Mouse (Mus musculus): Measurements from ENCODE around the gene Ubl4b. TPM values are rescaled to one million over a fixed set of nuclear protein-coding genes. Genes with fewer than 3 reads are reported as not detected.

Ubl4b gene
- not detected in 2 replicates for polyA plus RNA-seq (2016; fragmentation: Nextera tagmentation; extraction: Ambion mirVana)

DNA sequence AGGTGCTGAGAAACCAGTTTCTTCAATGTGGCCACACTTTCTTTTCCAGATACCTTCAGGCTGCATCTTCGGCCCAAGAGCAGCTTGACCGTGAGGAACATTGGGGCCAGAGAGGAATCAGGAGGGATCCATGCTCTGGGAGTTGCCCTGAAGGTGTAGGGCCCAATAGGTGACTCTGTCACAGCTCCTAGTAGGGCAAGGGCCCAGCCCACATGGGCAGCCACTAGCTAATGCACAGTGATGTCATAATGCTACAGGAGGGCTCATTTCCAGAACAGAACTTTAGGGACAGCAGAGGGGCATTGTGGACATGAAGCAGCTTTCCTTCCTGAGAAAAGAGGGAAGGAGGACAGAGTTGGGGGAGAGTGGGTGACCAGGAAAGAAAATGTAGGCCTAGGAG lies at the start of gene Ubl4b:
Gene Ubl4b (minus strand): TSS at position 232 of the 400 bp plus-strand sequence.
- H3K4me1 ChIP-seq (replicated peaks) = peaks cover 12% of the 10 kb centered on the region
- no peak within 1 kb of the TSS for H3K27ac ChIP-seq
- no peak within 1 kb of the TSS for H3K4me3 ChIP-seq
- WGBS = 89% methylated on average over 2 of the region's 2 CpGs
- H3K27me3 ChIP-seq (ENCODE audit: insufficient read depth, poor library complexity, severe bottlenecking) = peaks cover 14% of the 10 kb centered on the region
- no peaks in the 10 kb centered on the region for H3K36me3 ChIP-seq
- DNase-seq (ENCODE audit: low spot score) = no peak
- no peaks in the 10 kb centered on the region for H3K9me3 ChIP-seq

DNA sequence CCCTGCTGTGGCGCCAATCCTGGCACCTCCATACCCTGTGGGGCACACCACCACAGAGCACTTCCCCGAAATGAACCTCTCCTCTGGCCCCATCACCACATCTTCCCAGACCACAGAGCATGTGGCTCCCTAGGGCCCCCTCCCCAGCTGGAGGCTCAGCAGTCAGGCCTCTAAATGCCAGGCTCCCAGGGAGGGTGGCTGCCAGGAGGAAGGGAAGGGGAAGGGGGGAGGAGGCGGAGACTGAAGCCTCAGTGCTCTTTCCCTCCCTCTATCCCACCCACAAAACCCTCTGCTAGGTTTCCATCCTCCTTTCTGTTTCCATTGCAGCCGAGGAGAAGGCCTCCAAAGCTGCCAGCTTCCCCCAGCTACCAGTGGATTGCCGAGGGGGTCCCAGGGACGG lies 45.3 kb upstream of the Ubl4b start:
- H3K4me1 ChIP-seq (replicated peaks) = peaks cover 26% of the 10 kb centered on the region
- no peaks in the 10 kb centered on the region for H3K36me3 ChIP-seq
- no peak overlapping the region for H3K4me3 ChIP-seq
- no peak overlapping the region for H3K27ac ChIP-seq
- WGBS = 48% methylated on average over 6 of the region's 6 CpGs
- H3K27me3 ChIP-seq (ENCODE audit: insufficient read depth, poor library complexity, severe bottlenecking) = peaks cover 92% of the 10 kb centered on the region
- no peaks in the 10 kb centered on the region for H3K9me3 ChIP-seq
- DNase-seq (ENCODE audit: low spot score) = no peak

DNA sequence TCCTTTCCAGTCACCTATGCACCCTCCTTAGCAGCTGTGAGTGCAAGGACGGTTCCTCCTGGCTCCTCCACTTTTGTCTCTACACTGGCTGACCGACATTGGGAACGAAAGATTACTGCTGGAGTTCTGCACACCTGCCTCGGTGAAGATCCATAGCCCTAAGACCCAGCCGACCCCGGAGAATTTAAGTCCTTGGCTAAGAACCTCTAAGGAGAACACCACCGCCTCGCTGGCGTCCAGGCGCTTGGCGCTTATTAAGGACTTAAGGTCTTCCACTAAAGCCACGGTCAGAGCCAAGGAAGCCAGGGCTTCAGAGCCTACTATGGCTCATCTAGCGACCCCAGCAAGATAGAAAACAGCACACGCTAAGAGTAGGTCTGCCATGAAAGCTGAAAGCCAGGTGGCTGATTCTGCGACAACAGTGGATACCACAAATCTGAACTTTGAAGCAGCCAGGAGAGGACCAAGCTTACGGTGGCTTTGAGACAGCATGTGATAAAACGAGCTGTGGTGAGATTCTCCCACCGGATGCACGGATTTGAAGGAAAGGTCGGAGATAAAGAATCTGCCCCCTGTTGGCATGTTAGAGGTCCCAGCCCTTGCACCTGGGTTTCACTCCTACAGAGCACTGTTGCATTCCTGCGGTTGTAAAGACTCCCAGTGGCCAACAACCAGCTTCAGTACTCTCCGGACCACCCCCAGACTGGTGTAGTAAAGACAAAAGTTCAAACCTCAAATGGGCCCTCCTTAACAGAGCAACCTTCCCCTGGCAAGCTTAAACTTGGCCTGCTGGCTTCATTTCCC lies 42.9 kb upstream of the Ubl4b start:
- Histone ChIP-seq H3K36me3 (no peaks in the 10 kb centered on the region), H3K4me1 (replicated peaks) (peaks cover 35% of the 10 kb centered on the region), H3K27ac (no peak overlapping the region), H3K4me3 (no peak overlapping the region), H3K27me3 (ENCODE audit: insufficient read depth, poor library complexity, severe bottlenecking) (peaks cover 98% of the 10 kb centered on the region), H3K9me3 (no peaks in the 10 kb centered on the region)
- WGBS = 3% methylated on average over 22 of the region's 22 CpGs
- peak; percentile 45 for DNase-seq (ENCODE audit: low spot score)

DNA sequence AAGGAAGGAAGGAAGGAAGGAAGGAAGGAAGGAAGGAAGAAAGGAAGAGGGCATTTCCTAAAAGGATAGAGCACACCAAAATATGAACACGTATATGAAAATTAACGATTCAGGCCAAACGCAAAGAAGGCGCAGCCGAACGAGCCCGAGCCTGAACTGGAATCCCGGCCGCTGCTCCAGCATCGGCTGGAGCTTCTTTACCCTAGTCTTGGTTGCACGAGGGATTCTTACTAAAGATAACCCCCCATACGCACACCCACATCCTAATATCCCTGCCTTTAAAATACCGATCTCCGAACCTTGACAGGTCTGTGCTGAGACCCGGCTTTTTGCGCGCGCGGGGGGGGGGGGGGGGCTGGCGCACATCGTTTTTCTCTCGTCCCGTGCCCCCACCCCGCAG lies 42.3 kb upstream of the Ubl4b start:
- no peak for DNase-seq (ENCODE audit: low spot score)
- Histone ChIP-seq H3K36me3 (no peaks in the 10 kb centered on the region), H3K9me3 (no peaks in the 10 kb centered on the region), H3K4me3 (peak overlapping the region; percentile 56; the same call in 1 of the 2 replicates), H3K4me1 (replicated peaks) (peaks cover 35% of the 10 kb centered on the region), H3K27me3 (ENCODE audit: insufficient read depth, poor library complexity, severe bottlenecking) (peaks cover 100% of the 10 kb centered on the region), H3K27ac (no peak overlapping the region)
- WGBS = under 1% methylated on average over 24 of the region's 24 CpGs

DNA sequence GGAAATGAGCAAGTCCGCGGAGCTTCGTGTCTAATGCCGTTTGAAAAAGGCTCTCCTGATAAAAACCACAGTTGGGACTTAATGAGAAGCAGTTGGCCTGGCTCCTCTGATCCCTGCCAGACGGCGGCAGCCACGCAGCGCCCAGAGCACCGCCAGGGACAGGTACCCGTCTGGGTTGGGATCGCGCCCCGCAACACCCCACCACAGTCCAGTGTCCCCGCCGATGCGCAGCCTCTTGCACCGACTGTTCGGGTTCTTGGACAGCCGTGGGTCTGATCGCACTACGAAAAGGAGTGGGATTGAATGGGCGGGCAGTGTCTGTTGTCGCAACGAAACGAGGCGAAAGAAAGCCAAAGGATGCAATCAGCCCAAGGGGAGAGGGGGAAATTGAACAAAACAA lies 41.7 kb upstream of the Ubl4b start:
- peaks cover 35% of the 10 kb centered on the region for H3K4me1 ChIP-seq (replicated peaks)
- no peak overlapping the region; the same call in 1 of the 2 replicates for H3K27ac ChIP-seq
- H3K27me3 ChIP-seq (ENCODE audit: insufficient read depth, poor library complexity, severe bottlenecking) = peaks cover 100% of the 10 kb centered on the region
- DNase-seq (ENCODE audit: low spot score) = peak; percentile 78
- 1% methylated on average over 26 of the region's 26 CpGs for WGBS
- H3K4me3 ChIP-seq = peak overlapping the region; percentile 56
- H3K9me3 ChIP-seq = no peaks in the 10 kb centered on the region
- H3K36me3 ChIP-seq = no peaks in the 10 kb centered on the region

DNA sequence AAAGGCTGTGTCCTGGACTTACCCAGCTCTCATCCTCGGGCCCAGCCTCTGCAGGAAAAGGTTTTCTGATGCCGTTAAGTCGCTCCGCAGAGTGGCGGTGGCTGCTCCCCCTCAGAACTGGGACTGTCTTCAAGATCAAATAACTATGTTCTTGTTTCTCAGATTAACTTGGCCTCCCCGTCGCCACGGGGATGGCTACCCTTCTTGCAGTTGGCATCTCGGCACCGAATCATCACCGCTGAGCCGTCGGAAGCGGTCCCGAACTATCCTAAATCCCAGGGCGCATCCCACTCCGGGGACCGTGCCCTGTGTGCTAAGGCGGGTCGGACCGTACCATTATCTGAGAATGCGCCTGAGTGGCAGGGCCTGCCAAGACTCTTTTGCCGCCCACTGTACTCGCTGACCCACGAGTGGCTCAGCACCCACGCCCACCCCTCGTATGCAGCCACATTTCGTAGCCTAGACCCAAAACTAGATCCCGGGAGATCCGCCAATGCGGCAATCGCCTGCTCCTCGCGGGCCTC lies 41.1 kb upstream of the Ubl4b start:
- H3K27ac ChIP-seq = no peak overlapping the region

DNA sequence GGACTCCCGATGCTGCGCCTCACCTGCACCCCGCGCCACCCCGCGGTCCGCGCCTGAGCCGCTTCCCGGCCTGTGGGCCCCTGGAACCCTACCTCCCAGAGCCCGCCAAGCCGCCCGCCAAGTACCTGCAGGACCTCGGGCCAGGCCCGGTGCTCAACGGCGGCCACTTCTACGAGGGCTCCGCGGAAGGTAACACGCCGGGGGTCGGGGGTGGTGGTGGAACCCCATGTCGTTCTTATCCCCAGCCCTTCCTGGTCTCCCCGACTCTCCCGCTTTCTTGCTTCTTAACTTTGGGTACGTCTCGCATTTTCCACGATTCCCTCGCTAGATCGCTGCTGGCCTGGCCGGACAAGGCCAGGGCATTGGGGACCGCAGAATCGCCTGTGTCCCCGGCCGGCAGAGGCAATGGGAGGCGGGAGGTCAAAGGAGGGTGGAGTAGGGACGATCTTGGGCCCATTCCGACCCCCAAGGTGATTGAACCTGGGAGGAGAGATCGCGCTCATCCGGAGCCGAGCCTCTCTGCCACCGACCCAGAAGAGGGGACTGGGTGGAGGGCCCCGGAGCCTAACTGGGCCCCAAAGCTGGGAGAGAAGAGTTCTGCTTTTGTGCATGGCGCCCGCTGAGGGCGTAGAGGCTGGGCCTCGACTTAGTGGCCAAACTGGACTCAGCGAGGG lies 40.5 kb upstream of the Ubl4b start:
- peak; percentile 68 for DNase-seq (ENCODE audit: low spot score)
- Histone ChIP-seq H3K4me3 (peak overlapping the region; percentile 56), H3K9me3 (no peaks in the 10 kb centered on the region), H3K27ac (peak overlapping the region; percentile 69), H3K27me3 (ENCODE audit: insufficient read depth, poor library complexity, severe bottlenecking) (peaks cover 96% of the 10 kb centered on the region), H3K36me3 (no peaks in the 10 kb centered on the region), H3K4me1 (replicated peaks) (peaks cover 35% of the 10 kb centered on the region)
- 1% methylated on average over 50 of the region's 50 CpGs for WGBS

More for the DNA sequence above, 41.1 kb upstream of the Ubl4b start:
- peaks cover 35% of the 10 kb centered on the region for H3K4me1 ChIP-seq (replicated peaks)
- H3K36me3 ChIP-seq = no peaks in the 10 kb centered on the region
- H3K4me3 ChIP-seq = peak overlapping the region; percentile 56
- peaks cover 99% of the 10 kb centered on the region for H3K27me3 ChIP-seq (ENCODE audit: insufficient read depth, poor library complexity, severe bottlenecking)
- H3K9me3 ChIP-seq = no peaks in the 10 kb centered on the region
- WGBS = 1% methylated on average over 34 of the region's 34 CpGs
- no peak for DNase-seq (ENCODE audit: low spot score)

DNA sequence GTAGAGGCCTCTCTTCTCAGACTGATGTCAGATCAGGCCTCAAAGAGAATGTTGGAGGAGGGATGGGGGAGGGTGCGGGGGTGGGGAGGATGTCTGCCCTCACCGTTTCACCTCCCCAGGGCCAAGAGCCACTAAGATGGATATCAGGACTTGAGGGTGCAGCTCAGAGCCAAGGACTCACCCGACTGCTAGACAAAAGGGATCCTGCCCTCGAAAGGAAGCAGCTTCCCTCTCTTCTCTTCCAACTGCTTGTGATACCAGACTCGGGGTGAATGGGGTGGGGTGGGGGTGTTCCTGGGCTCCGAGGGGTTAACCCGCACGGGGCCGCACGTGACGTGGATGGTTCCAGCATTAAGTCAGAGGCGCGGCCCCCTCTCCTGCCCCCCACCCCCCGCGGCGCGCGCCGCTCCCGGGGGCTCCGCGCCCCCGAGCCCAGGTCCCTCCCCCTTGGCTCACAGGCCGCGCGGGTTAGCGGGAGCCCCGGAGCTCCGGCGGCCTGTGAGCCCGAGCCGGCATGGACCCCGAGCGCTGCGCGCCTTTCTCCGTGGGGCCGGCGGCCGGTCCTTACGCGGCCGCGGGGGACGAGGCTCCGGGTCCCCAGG lies 39.9 kb upstream of the Ubl4b start, which contains the start of gene Alx3:
Gene Alx3 (plus strand): TSS at position 370 of the 602 bp plus-strand sequence.
- 1% methylated on average over 44 of the region's 46 CpGs for WGBS
- Histone ChIP-seq H3K36me3 (no peaks in the 10 kb centered on the region), H3K27me3 (ENCODE audit: insufficient read depth, poor library complexity, severe bottlenecking) (peaks cover 96% of the 10 kb centered on the region), H3K4me3 (peak within 1 kb of the TSS; percentile 56), H3K9me3 (no peaks in the 10 kb centered on the region), H3K4me1 (replicated peaks) (peaks cover 31% of the 10 kb centered on the region), H3K27ac (peak within 1 kb of the TSS; percentile 69)
- DNase-seq (ENCODE audit: low spot score) = peak; percentile 40

DNA sequence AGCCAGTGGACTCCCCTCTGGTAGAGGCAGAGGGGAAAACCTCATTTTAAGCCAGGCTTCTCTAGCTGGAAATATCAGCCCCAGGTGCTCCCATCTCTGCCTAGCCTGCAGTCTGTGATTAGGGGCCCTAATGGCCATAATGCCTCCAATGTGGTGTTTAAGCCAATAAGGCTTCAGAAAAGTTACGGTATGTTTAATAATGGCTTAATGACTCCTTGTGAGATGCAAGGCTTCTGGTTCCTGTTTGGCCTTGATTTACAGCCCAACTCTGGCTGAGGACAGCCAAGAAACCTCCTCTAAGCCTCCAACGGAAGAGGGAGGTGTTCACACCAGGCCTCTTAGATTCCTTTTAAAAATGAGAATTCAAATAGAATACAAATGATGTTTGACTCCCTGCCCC lies 38.8 kb upstream of the Ubl4b start:
- peaks cover 96% of the 10 kb centered on the region for H3K27me3 ChIP-seq (ENCODE audit: insufficient read depth, poor library complexity, severe bottlenecking)
- no peak overlapping the region for H3K27ac ChIP-seq
- H3K4me3 ChIP-seq = no peak overlapping the region
- no peaks in the 10 kb centered on the region for H3K9me3 ChIP-seq
- 45% methylated on average over 2 of the region's 2 CpGs for WGBS
- DNase-seq (ENCODE audit: low spot score) = no peak
- H3K4me1 ChIP-seq (replicated peaks) = peaks cover 30% of the 10 kb centered on the region
- H3K36me3 ChIP-seq = no peaks in the 10 kb centered on the region

DNA sequence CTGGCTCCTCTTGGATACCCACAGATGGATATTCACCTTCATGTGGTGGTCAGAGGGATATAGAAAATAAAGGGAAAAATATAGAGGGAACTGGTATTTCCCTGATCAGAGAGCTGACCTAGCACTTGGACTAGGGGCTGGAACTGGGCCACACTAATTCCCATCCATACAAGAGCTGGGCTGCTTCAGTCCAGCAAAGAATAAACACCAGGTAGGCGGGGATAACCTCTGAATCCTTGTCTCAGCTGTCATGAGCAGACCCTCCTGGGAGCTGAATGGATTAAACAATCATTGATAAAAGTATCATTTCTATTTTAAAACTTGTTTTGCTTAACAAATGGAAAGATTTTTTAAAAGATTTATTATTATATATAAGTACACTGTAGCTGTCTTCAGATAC lies 36.7 kb upstream of the Ubl4b start:
- Histone ChIP-seq H3K9me3 (no peaks in the 10 kb centered on the region), H3K4me3 (no peak overlapping the region), H3K4me1 (replicated peaks) (peaks cover 23% of the 10 kb centered on the region), H3K27me3 (ENCODE audit: insufficient read depth, poor library complexity, severe bottlenecking) (peaks cover 96% of the 10 kb centered on the region), H3K27ac (no peak overlapping the region), H3K36me3 (no peaks in the 10 kb centered on the region)
- no peak for DNase-seq (ENCODE audit: low spot score)
- WGBS = 63% methylated on average over 1 of the region's 1 CpGs

DNA sequence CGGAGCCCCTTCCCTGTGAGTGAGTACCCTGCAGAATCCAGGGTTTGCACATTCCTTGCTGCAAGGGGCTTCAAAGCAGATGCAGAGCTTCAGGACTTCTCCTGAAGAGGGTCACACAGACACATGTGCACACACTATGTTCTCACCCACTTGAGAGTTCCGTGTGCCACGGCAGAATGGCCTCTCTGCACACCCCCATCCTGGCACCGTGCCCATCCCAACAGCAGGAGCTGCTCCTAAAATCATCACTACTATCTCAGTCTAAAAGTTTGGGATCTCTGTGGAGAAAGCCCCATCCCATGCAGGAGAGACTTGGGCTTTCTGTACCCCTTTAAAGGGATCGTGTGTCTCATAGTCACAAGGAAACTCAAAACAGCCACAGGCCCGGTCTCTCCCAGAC lies 31.6 kb upstream of the Ubl4b start:
- Histone ChIP-seq H3K27ac (no peak overlapping the region), H3K27me3 (ENCODE audit: insufficient read depth, poor library complexity, severe bottlenecking) (peaks cover 96% of the 10 kb centered on the region), H3K4me1 (replicated peaks) (peaks cover 14% of the 10 kb centered on the region), H3K36me3 (no peaks in the 10 kb centered on the region), H3K4me3 (no peak overlapping the region), H3K9me3 (no peaks in the 10 kb centered on the region)
- DNase-seq (ENCODE audit: low spot score) = no peak
- WGBS = 80% methylated on average over 6 of the region's 6 CpGs

DNA sequence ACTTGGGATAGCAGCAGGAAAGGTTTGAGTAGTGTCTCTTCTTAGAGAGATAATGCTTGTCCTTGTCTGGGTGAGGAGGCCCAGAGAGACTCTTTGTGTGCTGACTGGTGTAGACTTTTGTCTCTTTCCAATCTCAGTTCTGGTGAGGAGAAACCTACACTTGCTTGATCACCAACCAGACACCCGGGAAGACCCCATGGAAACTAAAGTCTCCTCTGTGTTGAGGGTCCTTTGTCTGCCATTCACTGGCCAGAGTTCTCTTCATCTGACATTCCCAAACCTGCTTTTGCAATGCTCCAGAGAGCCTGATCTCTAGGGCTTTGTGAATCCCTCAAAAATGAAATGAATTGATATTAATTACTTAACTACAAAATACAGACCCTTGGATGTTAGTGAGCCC lies 29.0 kb upstream of the Ubl4b start:
- Histone ChIP-seq H3K27ac (no peak overlapping the region), H3K9me3 (no peaks in the 10 kb centered on the region), H3K36me3 (no peaks in the 10 kb centered on the region), H3K27me3 (ENCODE audit: insufficient read depth, poor library complexity, severe bottlenecking) (peaks cover 100% of the 10 kb centered on the region), H3K4me1 (replicated peaks) (peaks cover 14% of the 10 kb centered on the region), H3K4me3 (no peak overlapping the region)
- WGBS = 3% methylated on average over 1 of the region's 1 CpGs
- DNase-seq (ENCODE audit: low spot score) = no peak

Data from hindbrain, embryonic 10.5 days (tissue).